Mouse (Mus musculus): ENCODE data around the gene Timd4.

GRCm38 (mm10) chr11:46819930-46820329 is 9.3 kb downstream of the Timd4 start:
- no peak for TF ChIP-seq CTCF (IDR thresholded peaks at IDR 0.05; ENCODE audit: extremely low read depth, insufficient read depth, low read length)
- TF ChIP-seq POLR2A (IDR thresholded peaks at IDR 0.05; ENCODE audit: extremely low read depth, insufficient read depth, low read length) = no peak

Data from cortical plate, adult 2 months (tissue).